Mouse (Mus musculus) E14TG2a.4 (cell line): ENCODE data around the gene Rpl10a.
A peak's percentile ranks its signal among the peaks of the same experiment; 100 is the strongest.

Source experiments
- H3K27me3 ChIP-seq: 2 replicates; pipeline ENCODE4 v1.6.1; 2014; ENCODE audit warnings: low read length, control low read depth; ENCODE audit not compliant: insufficient read depth
- H3K36me3 ChIP-seq: 2 replicates; pipeline ENCODE4 v1.6.1; 2014; ENCODE audit warnings: low read length, control low read depth; ENCODE audit not compliant: insufficient read depth
- H3K4me1 ChIP-seq: replicated peaks from 2 replicates; pipeline ENCODE4 v1.6.1; 2014; ENCODE audit warnings: low read depth, low read length, control low read depth
- H3K4me3 ChIP-seq: replicated peaks from 2 replicates; pipeline ENCODE4 v1.5.1; 2014; ENCODE audit warnings: mild to moderate bottlenecking, low read length
- H3K9me3 ChIP-seq: 2 replicates; pipeline ENCODE4 v1.6.1; 2014; ENCODE audit warnings: low read length, control low read depth
- CTCF ChIP-seq: conservative IDR thresholded peaks from 2 replicates; pipeline ENCODE4 v1.5.1; 2014; ENCODE audit warnings: low read length
- NANOG ChIP-seq: IDR thresholded peaks from 2 replicates; pipeline ENCODE4 v1.6.1; 2014; ENCODE audit warnings: borderline replicate concordance, low read length, mixed read lengths
- POU5F1 ChIP-seq: IDR thresholded peaks from 2 replicates; pipeline ENCODE4 v1.6.1; 2014; ENCODE audit warnings: low read length, borderline replicate concordance

Rpl10a gene

GRCm38 (mm10) chr17:28328366-28328928, at the start of gene Rpl10a:
Gene Rpl10a (plus strand): TSS chr17:28328471.
- Histone ChIP-seq H3K36me3 (peaks cover 78% of the 10 kb centered on the region), H3K4me1 (peaks cover 66% of the 10 kb centered on the region), H3K27me3 (no peaks in the 10 kb centered on the region), H3K9me3 (peaks cover 7% of the 10 kb centered on the region; the same call in 1 of the 2 replicates), H3K4me3 (peak within 1 kb of the TSS; percentile 100)
- no peak for TF ChIP-seq POU5F1
- TF ChIP-seq NANOG: no peak
- TF ChIP-seq CTCF: no peak

- Histone ChIP-seq H3K9me3 (no peaks in the 10 kb centered on the region), H3K27me3 (no peaks in the 10 kb centered on the region), H3K36me3 (peaks cover 4% of the 10 kb centered on the region), H3K4me1 (peaks cover 78% of the 10 kb centered on the region), H3K4me3 (no peak overlapping the region)
- TF ChIP-seq NANOG: no peak
- no peak for TF ChIP-seq POU5F1
- TF ChIP-seq CTCF: no peak
These were observed 49.0 kb upstream of the Rpl10a start for GRCm38 (mm10) chr17:28279236-28279635.

- peak overlapping the region; percentile 35 for H3K4me3 ChIP-seq
- no peaks in the 10 kb centered on the region for H3K27me3 ChIP-seq
- no peak for TF ChIP-seq POU5F1
- no peak for TF ChIP-seq CTCF
- no peak for TF ChIP-seq NANOG
- peaks cover 77% of the 10 kb centered on the region for H3K4me1 ChIP-seq
- H3K9me3 ChIP-seq: no peaks in the 10 kb centered on the region
- H3K36me3 ChIP-seq: peaks cover 4% of the 10 kb centered on the region
These were observed 48.4 kb upstream of the Rpl10a start for GRCm38 (mm10) chr17:28279780-28280422.

- Histone ChIP-seq H3K4me3 (peak overlapping the region; percentile 35), H3K27me3 (no peaks in the 10 kb centered on the region), H3K9me3 (no peaks in the 10 kb centered on the region), H3K36me3 (peaks cover 4% of the 10 kb centered on the region), H3K4me1 (peaks cover 78% of the 10 kb centered on the region)
- TF ChIP-seq POU5F1: no peak
- no peak for TF ChIP-seq CTCF
- no peak for TF ChIP-seq NANOG
These were observed 47.9 kb upstream of the Rpl10a start for GRCm38 (mm10) chr17:28280423-28280800.

GRCm38 (mm10) chr17:28280831-28281377, 47.4 kb upstream of the Rpl10a start:
- H3K36me3 ChIP-seq: peaks cover 2% of the 10 kb centered on the region
- peak overlapping the region; percentile 35 for H3K4me3 ChIP-seq
- H3K4me1 ChIP-seq: peaks cover 82% of the 10 kb centered on the region
- TF ChIP-seq CTCF (no peak), NANOG (no peak), POU5F1 (no peak)
- no peaks in the 10 kb centered on the region for H3K27me3 ChIP-seq
- no peaks in the 10 kb centered on the region for H3K9me3 ChIP-seq

GRCm38 (mm10) chr17:28281866-28282441, 46.3 kb upstream of the Rpl10a start:
- no peak overlapping the region for H3K4me3 ChIP-seq
- H3K36me3 ChIP-seq: no peaks in the 10 kb centered on the region; the same call in 1 of the 2 replicates
- H3K9me3 ChIP-seq: no peaks in the 10 kb centered on the region
- H3K27me3 ChIP-seq: no peaks in the 10 kb centered on the region
- H3K4me1 ChIP-seq: peaks cover 84% of the 10 kb centered on the region
- TF ChIP-seq CTCF (no peak), NANOG (no peak), POU5F1 (no peak)

- H3K4me1 ChIP-seq: peaks cover 84% of the 10 kb centered on the region
- no peak overlapping the region for H3K4me3 ChIP-seq
- H3K9me3 ChIP-seq: no peaks in the 10 kb centered on the region
- TF ChIP-seq POU5F1 (no peak), NANOG (no peak), CTCF (no peak)
- no peaks in the 10 kb centered on the region for H3K27me3 ChIP-seq
- no peaks in the 10 kb centered on the region; the same call in 1 of the 2 replicates for H3K36me3 ChIP-seq
These were observed 45.1 kb upstream of the Rpl10a start for GRCm38 (mm10) chr17:28283199-28283598.

GRCm38 (mm10) chr17:28286133-28286532, 42.1 kb upstream of the Rpl10a start:
- peak overlapping the region; percentile 1; the same call in 1 of the 2 replicates for H3K4me3 ChIP-seq
- peaks cover 67% of the 10 kb centered on the region for H3K4me1 ChIP-seq
- H3K27me3 ChIP-seq: no peaks in the 10 kb centered on the region
- TF ChIP-seq CTCF (no peak), POU5F1 (no peak), NANOG (no peak)
- H3K36me3 ChIP-seq: peaks cover 5% of the 10 kb centered on the region
- no peaks in the 10 kb centered on the region for H3K9me3 ChIP-seq
